Mouse (Mus musculus) MEL (cell line): ENCODE results near the gene Pfn1. TPM values are rescaled to one million over a fixed set of nuclear protein-coding genes. Genes with fewer than 3 reads are reported as not detected.
A peak's percentile ranks its signal among the peaks of the same experiment; 100 is the strongest.

ENCODE experiments used
- DNase-seq: peaks from one replicate; pipeline ENCODE4 v3.0.0; 2011; ENCODE audit warnings: low read depth, low spot score
- H3K27ac ChIP-seq: 2 replicates; pipeline ENCODE4 v1.5.1; 2012; ENCODE audit warnings: low read depth, mild to moderate bottlenecking, control low read depth, low read length, moderate library complexity; ENCODE audit not compliant: control insufficient read depth
- H3K27me3 ChIP-seq, 2 experiments: fragments of 150-350 bp in 1 of 2; sonication (generic) in 1 of 2; 2 replicates each; pipeline ENCODE4 v1.6.1; 2012; ENCODE audit warnings: low read length in 2 of 2, mild to moderate bottlenecking in 2 of 2, improper control_type of control experiment in 1 of 2, moderate library complexity in 1 of 2; ENCODE audit not compliant: insufficient read depth in 2 of 2, control insufficient read depth in 1 of 2
- H3K36me3 ChIP-seq, 2 experiments: 2 replicates each; pipeline ENCODE4 v1.6.1; 2012 to 2014; ENCODE audit warnings: low read length in 2 of 2, improper control_type of control experiment in 1 of 2, inconsistent platforms in 1 of 2, mild to moderate bottlenecking in 1 of 2; ENCODE audit not compliant: insufficient read depth in 2 of 2, control insufficient read depth in 1 of 2
- H3K4me1 ChIP-seq, 2 experiments: fragments of 150-350 bp in 1 of 2; sonication (generic) in 1 of 2; 2 replicates each; pipeline ENCODE4 v1.6.1; 2012; ENCODE audit warnings: low read length in 2 of 2, improper control_type of control experiment in 1 of 2, mild to moderate bottlenecking in 1 of 2; ENCODE audit not compliant: insufficient read depth in 2 of 2, control insufficient read depth in 1 of 2
- H3K4me3 ChIP-seq, 2 experiments: fragments of 150-350 bp in 1 of 2; sonication (generic) in 1 of 2; 2 replicates each; pipeline ENCODE4 v1.5.1; 2012; ENCODE audit warnings: low read depth in 2 of 2, low read length in 2 of 2, mild to moderate bottlenecking in 2 of 2, moderate library complexity in 2 of 2, control low read depth in 1 of 2, improper control_type of control experiment in 1 of 2; ENCODE audit not compliant: control insufficient read depth in 1 of 2, insufficient read depth in 1 of 2
- H3K79me2 ChIP-seq: 2 replicates; pipeline ENCODE4 v1.6.1; 2012; ENCODE audit warnings: mild to moderate bottlenecking, low read length, moderate library complexity; ENCODE audit not compliant: control insufficient read depth, poor library complexity, insufficient read depth
- H3K9ac ChIP-seq: 2 replicates; pipeline ENCODE4 v1.6.1; 2012; ENCODE audit warnings: low read depth, mild to moderate bottlenecking, control low read depth, low read length, moderate library complexity; ENCODE audit not compliant: control insufficient read depth, poor library complexity, severe bottlenecking
- H3K9me3 ChIP-seq: fragments of 150-350 bp; sonication (generic); replicated peaks from 2 replicates; pipeline ENCODE4 v1.6.1; 2012; ENCODE audit warnings: mild to moderate bottlenecking, low read length, improper control_type of control experiment, moderate library complexity; ENCODE audit not compliant: insufficient read depth
- CHD1 ChIP-seq: IDR thresholded peaks from 2 replicates; pipeline ENCODE4 v1.6.1; 2012; ENCODE audit warnings: low read depth, mild to moderate bottlenecking, inconsistent platforms, low read length, improper control_type of control experiment
- CTCF ChIP-seq, 3 experiments: IDR thresholded peaks in 2 of 3; conservative IDR thresholded peaks in 1 of 3; 2 replicates each; pipeline ENCODE4 v1.5.1; 2011 to 2012; ENCODE audit warnings: low read length in 3 of 3, low read depth in 2 of 3, mild to moderate bottlenecking in 2 of 3, improper control_type of control experiment in 1 of 3, inconsistent platforms in 1 of 3, mixed read lengths in 1 of 3, moderate library complexity in 1 of 3; ENCODE audit not compliant: control insufficient read depth in 1 of 3, insufficient read depth in 1 of 3, poor library complexity in 1 of 3, severe bottlenecking in 1 of 3
- E2F4 ChIP-seq: IDR thresholded peaks from 2 replicates; pipeline ENCODE4 v1.6.1; 2011; ENCODE audit warnings: low read depth, low read length, improper control_type of control experiment, borderline replicate concordance
- ELF1 ChIP-seq: IDR thresholded peaks from 2 replicates; pipeline ENCODE4 v1.6.1; 2014; ENCODE audit warnings: low read depth, mild to moderate bottlenecking, inconsistent platforms, low read length, improper control_type of control experiment, moderate library complexity
- EP300 ChIP-seq, 2 experiments: IDR thresholded peaks; 2 replicates each; pipeline ENCODE4 v1.6.1; 2011; ENCODE audit warnings: improper control_type of control experiment in 2 of 2, low read length in 2 of 2, low read depth in 1 of 2, mild to moderate bottlenecking in 1 of 2
- ETS1 ChIP-seq: IDR thresholded peaks from 2 replicates; pipeline ENCODE4 v1.6.1; 2012; ENCODE audit warnings: low read depth, mild to moderate bottlenecking, inconsistent platforms, low read length, improper control_type of control experiment, moderate library complexity
- GATA1 ChIP-seq: IDR thresholded peaks from 2 replicates; pipeline ENCODE4 v1.6.1; 2011; ENCODE audit warnings: low read depth, low read length, improper control_type of control experiment
- HCFC1 ChIP-seq: IDR thresholded peaks from 2 replicates; pipeline ENCODE4 v1.6.1; 2012; ENCODE audit warnings: low read depth, mild to moderate bottlenecking, inconsistent platforms, low read length, improper control_type of control experiment, moderate library complexity
- JUND ChIP-seq: IDR thresholded peaks from 2 replicates; pipeline ENCODE4 v1.6.1; 2011; ENCODE audit warnings: low read depth, mild to moderate bottlenecking, improper control_type of control experiment, low read length
- KAT2A ChIP-seq: conservative IDR thresholded peaks from 2 replicates; pipeline ENCODE4 v1.6.1; 2012; ENCODE audit warnings: low read depth, low read length, improper control_type of control experiment, inconsistent platforms
- MAFK ChIP-seq: IDR thresholded peaks from 2 replicates; pipeline ENCODE4 v1.6.1; 2011; ENCODE audit warnings: low read depth, mild to moderate bottlenecking, low read length, improper control_type of control experiment, borderline replicate concordance
- MAX ChIP-seq: IDR thresholded peaks from 2 replicates; pipeline ENCODE4 v1.6.1; 2011; ENCODE audit warnings: low read length, improper control_type of control experiment
- MAZ ChIP-seq: IDR thresholded peaks from 2 replicates; pipeline ENCODE4 v1.6.1; 2012; ENCODE audit warnings: low read depth, mild to moderate bottlenecking, inconsistent platforms, low read length, improper control_type of control experiment
- MYB ChIP-seq: IDR thresholded peaks from 2 replicates; pipeline ENCODE4 v1.6.1; 2011; ENCODE audit warnings: mild to moderate bottlenecking, low read depth, low read length, improper control_type of control experiment
- MYC ChIP-seq: IDR thresholded peaks from 2 replicates; pipeline ENCODE4 v1.6.1; 2011; ENCODE audit warnings: low read depth, mild to moderate bottlenecking, low read length, improper control_type of control experiment, moderate library complexity
- NELFE ChIP-seq: IDR thresholded peaks from 2 replicates; pipeline ENCODE4 v1.6.1; 2011; ENCODE audit warnings: low read depth, low read length, improper control_type of control experiment
- NRF1 ChIP-seq: IDR thresholded peaks from 2 replicates; pipeline ENCODE4 v1.6.1; 2014; ENCODE audit warnings: low read depth, mild to moderate bottlenecking, inconsistent platforms, low read length, improper control_type of control experiment, moderate library complexity; ENCODE audit not compliant: poor library complexity, insufficient read depth, severe bottlenecking
- POLR2A ChIP-seq, 2 experiments: IDR thresholded peaks; 2 replicates each; pipeline ENCODE4 v1.6.1; 2011 to 2012; ENCODE audit warnings: low read length in 2 of 2, mild to moderate bottlenecking in 2 of 2, control low read depth in 1 of 2, improper control_type of control experiment in 1 of 2, low read depth in 1 of 2, moderate library complexity in 1 of 2; ENCODE audit not compliant: control insufficient read depth in 1 of 2, insufficient read depth in 1 of 2, poor library complexity in 1 of 2
- POLR2AphosphoS2 ChIP-seq: IDR thresholded peaks from 2 replicates; pipeline ENCODE4 v1.6.1; 2011; ENCODE audit warnings: low read length, improper control_type of control experiment
- POLR2AphosphoS5 ChIP-seq: IDR thresholded peaks from 2 replicates; pipeline ENCODE4 v1.6.1; 2012; ENCODE audit warnings: low read depth, borderline replicate concordance, mild to moderate bottlenecking, inconsistent platforms, low read length, moderate library complexity, mixed read lengths
- RCOR1 ChIP-seq: IDR thresholded peaks from 2 replicates; pipeline ENCODE4 v1.6.1; 2012; ENCODE audit warnings: low read depth, mild to moderate bottlenecking, inconsistent platforms, low read length, improper control_type of control experiment
- SIN3A ChIP-seq: IDR thresholded peaks from 2 replicates; pipeline ENCODE4 v1.6.1; 2012; ENCODE audit warnings: low read length, improper control_type of control experiment, inconsistent platforms
- SMC3 ChIP-seq: IDR thresholded peaks from 2 replicates; pipeline ENCODE4 v1.6.1; 2011; ENCODE audit warnings: low read depth, low read length, improper control_type of control experiment
- TCF12 ChIP-seq: IDR thresholded peaks from 2 replicates; pipeline ENCODE4 v1.6.1; 2014; ENCODE audit warnings: low read depth, mild to moderate bottlenecking, inconsistent platforms, low read length, improper control_type of control experiment, moderate library complexity
- UBTF ChIP-seq: IDR thresholded peaks from 2 replicates; pipeline ENCODE4 v1.6.1; 2012; ENCODE audit warnings: low read depth, mild to moderate bottlenecking, inconsistent platforms, low read length, improper control_type of control experiment, moderate library complexity, borderline replicate concordance; ENCODE audit not compliant: insufficient read depth
- USF1 ChIP-seq: IDR thresholded peaks from 2 replicates; pipeline ENCODE4 v1.6.1; 2014; ENCODE audit warnings: low read depth, mild to moderate bottlenecking, inconsistent platforms, low read length, improper control_type of control experiment, moderate library complexity
- ZC3H11A ChIP-seq: IDR thresholded peaks from 2 replicates; pipeline ENCODE4 v1.6.1; 2012; ENCODE audit warnings: low read depth, mild to moderate bottlenecking, inconsistent platforms, low read length, improper control_type of control experiment
- ZKSCAN1 ChIP-seq: IDR thresholded peaks from 2 replicates; pipeline ENCODE4 v1.6.1; 2012; ENCODE audit warnings: low read depth, mild to moderate bottlenecking, inconsistent platforms, low read length, improper control_type of control experiment, moderate library complexity
- ZMIZ1 ChIP-seq: IDR thresholded peaks from 2 replicates; pipeline ENCODE4 v1.6.1; 2012; ENCODE audit warnings: low read depth, mild to moderate bottlenecking, inconsistent platforms, low read length, improper control_type of control experiment, moderate library complexity
- polyA plus RNA-seq, 2 experiments: library from polyadenylated mRNA; stranded (reverse) in 1 of 2; unstranded in 1 of 2; fragments of >175 nt in 1 of 2; fragments of >200 nt in 1 of 2; gene quantifications; 2 replicates each; pipeline versions ENCODE4 v1.2.1 to v1.2.4; 2012; ENCODE audit warnings: low replicate concordance in 2 of 2, low read depth in 1 of 2; ENCODE audit not compliant: insufficient read length in 2 of 2, insufficient read depth in 1 of 2, missing spikeins in 1 of 2
- total RNA-seq: library from RNA; depleted of rRNA; stranded (reverse); fragments of 300-350 nt; gene quantifications from 2 replicates; pipeline ENCODE4 v1.2.3, GENCODE M21; 2012

The Pfn1 gene
- total and polyA plus RNA-seq, 3 experiments: 1,332 to 5,980 (median 2,392) TPM

- TF ChIP-seq MAFK (no peak), POLR2AphosphoS2 (no peak), MYC (0 out of 2 replicates have a peak, but pooled peaks have one; percentile 66), MAZ (peak; percentile 68; the same call in 1 of the 2 replicates), JUND (no peak), CHD1 (no peak), MAX (no peak), MYB (no peak), ZMIZ1 (no peak), SMC3 (peak; percentile 92), HCFC1 (no peak), NELFE (no peak), TCF12 (no peak), CTCF (IDR thresholded peaks at IDR 0.05 in 2 of 3, conservative IDR thresholded peaks at IDR 0.05 in 1 of 3; ENCODE audit: control insufficient read depth in 1 of 3, insufficient read depth in 1 of 3, low read depth in 2 of 3, low read length in 3 of 3, poor library complexity in 1 of 3, severe bottlenecking in 1 of 3) (peak; percentile 67 to 93 (median 86)), ZKSCAN1 (no peak), SIN3A (peak; percentile 70; the same call in 1 of the 2 replicates), KAT2A (no peak), USF1 (no peak), POLR2A (IDR thresholded peaks at IDR 0.05; ENCODE audit: control insufficient read depth in 1 of 2, insufficient read depth in 1 of 2, low read depth in 1 of 2, low read length in 2 of 2, poor library complexity in 1 of 2) (no peak), POLR2AphosphoS5 (no peak)
Measured at GRCm38 (mm10) chr11:70623053-70623742, 31.2 kb downstream of the Pfn1 start (continued).

DNA sequence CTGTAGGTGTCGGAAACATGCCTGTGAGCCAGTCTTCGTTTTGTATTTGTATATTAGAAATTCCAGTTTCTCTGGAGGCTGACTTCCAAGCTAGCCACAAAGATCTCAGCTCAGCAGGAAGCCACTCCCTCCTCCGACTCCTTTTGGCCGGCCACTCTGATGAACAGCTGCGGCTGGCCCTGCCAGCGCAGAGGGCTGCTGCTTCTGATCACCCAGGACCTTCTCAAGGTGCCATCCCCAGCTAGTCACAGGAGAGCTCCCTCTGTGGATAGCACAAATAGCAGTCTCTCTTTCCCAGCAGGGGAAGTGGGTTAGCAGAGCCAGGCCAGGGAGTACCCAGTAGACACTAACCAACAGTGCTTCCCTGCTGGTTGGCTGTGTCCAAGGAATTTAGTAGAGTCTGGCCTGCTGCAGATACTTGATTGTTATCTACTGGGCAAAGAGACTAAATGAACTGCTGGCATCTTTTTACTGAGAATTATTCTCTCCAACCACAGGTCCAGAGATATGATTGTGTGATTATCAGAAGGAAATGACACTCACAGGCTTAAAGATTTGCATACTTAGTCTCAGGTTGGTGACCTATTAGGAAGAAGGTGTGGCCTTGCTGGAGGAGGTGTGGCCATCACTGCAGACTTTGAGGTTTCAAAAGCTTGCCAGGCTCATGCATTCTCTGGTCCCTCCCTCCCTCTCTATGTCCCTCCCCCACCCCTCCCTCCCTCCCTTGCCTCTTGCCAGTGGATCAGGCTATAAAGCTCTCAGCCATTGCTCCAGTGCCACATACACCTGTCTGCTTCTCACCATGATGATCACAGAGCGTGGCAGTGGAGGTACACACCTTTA is 32.3 kb downstream of the Pfn1 start:
- H3K36me3 ChIP-seq: peaks cover 0 to 12% of the 10 kb centered on the region in 2 experiments; a peak in 2 of 4 replicates
- H3K9ac ChIP-seq: no peak overlapping the region
- H3K4me3 ChIP-seq: no peak overlapping the region
- H3K4me1 ChIP-seq: peaks cover 5 to 12% of the 10 kb centered on the region in 2 experiments
- H3K9me3 ChIP-seq: no peaks in the 10 kb centered on the region
- H3K27me3 ChIP-seq: no peaks in the 10 kb centered on the region
- peak; percentile 95 for DNase-seq
- H3K27ac ChIP-seq: peak overlapping the region; percentile 55
- no peaks in the 10 kb centered on the region for H3K79me2 ChIP-seq
- peak; percentile 85 for TF ChIP-seq GATA1
- TF ChIP-seq ZKSCAN1: 0 out of 2 replicates have a peak, but pooled peaks have one; percentile 29
- peak; percentile 41; the same call in 1 of the 2 replicates for TF ChIP-seq RCOR1
- no peak for TF ChIP-seq NRF1
- TF ChIP-seq ELF1: peak; percentile 36; the same call in 1 of the 2 replicates
- 0 out of 2 replicates have a peak, but pooled peaks have one; percentile 37 for TF ChIP-seq HCFC1
- peak; percentile 5 to 25; a peak in 2 of 4 replicates for TF ChIP-seq EP300 (IDR thresholded peaks at IDR 0.05; ENCODE audit: low read depth in 1 of 2, low read length in 2 of 2)
- TF ChIP-seq E2F4: no peak
- no peak for TF ChIP-seq UBTF
- peak; percentile 12; the same call in 1 of the 2 replicates for TF ChIP-seq ZC3H11A
- peak; percentile 23; the same call in 1 of the 2 replicates for TF ChIP-seq SMC3
- TF ChIP-seq CTCF (IDR thresholded peaks at IDR 0.05 in 2 of 3, conservative IDR thresholded peaks at IDR 0.05 in 1 of 3; ENCODE audit: control insufficient read depth in 1 of 3, insufficient read depth in 1 of 3, low read depth in 2 of 3, low read length in 3 of 3, poor library complexity in 1 of 3, severe bottlenecking in 1 of 3): peak in 1 of 3 experiments; percentile 22; a peak in 1 of 6 replicates
- TF ChIP-seq ETS1: peak; percentile 59
